Mouse (Mus musculus) WW6 (cell line): ENCODE data around the gene Sema6d.
"Not testable (repeated sequence)": the region's sequence is repeated elsewhere in the genome, so short reads cannot be mapped to it uniquely, and the experiment has no call there.

Experiments
- DNase-seq: peaks from one replicate; pipeline ENCODE4 v3.0.0-alpha.2; 2013; ENCODE audit warnings: low read depth, low spot score

The Sema6d gene

GRCm38 (mm10) chr2:124289356-124289755, 199.6 kb downstream of the Sema6d start:
- DNase-seq, result no peak

GRCm38 (mm10) chr2:124291145-124291544, 201.4 kb downstream of the Sema6d start:
- DNase-seq, result no peak

- no peak for DNase-seq
Measured at GRCm38 (mm10) chr2:124293601-124294000, 203.8 kb downstream of the Sema6d start.

DNA sequence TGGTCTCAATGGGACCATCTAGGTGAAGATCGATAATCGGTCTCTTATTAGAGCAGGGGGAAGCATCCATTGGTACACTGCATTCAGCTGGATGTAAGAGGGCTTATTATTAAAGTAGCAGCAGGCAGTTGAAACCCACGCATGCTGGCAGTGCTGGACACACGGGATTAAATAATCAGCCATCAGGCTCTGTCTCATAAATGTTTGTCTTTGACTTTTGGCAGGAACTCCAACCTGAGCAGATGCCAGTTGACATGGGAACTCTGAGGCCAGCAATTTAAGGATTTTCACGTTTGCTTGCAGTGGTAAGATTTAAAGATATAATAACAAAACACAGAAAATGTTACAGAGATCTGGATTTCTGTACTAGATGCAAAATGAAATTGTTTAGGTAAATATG, 208.6 kb downstream of the Sema6d start:
- DNase-seq, result no peak

GRCm38 (mm10) chr2:124298872-124299271, 209.1 kb downstream of the Sema6d start:
- DNase-seq, result no peak

DNA sequence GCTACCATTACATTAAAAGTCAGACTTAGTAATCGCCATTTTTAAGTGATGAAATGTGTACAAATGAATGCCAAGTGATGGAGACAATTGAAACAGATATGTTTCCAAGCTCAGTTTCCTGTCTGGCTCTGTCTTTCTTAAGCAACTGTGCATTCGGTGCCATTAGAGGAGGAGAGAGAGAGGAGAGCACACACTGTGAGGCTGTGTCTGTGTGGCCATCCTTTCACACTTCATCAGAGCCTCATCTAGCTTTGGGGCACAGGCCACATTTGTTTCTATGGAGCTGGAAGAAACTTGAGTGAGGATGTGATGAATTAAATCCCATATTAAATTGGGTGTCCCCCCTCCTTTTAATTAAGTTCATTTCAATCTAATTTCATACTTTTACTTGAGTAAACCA, 218.8 kb downstream of the Sema6d start:
- no peak for DNase-seq

DNA sequence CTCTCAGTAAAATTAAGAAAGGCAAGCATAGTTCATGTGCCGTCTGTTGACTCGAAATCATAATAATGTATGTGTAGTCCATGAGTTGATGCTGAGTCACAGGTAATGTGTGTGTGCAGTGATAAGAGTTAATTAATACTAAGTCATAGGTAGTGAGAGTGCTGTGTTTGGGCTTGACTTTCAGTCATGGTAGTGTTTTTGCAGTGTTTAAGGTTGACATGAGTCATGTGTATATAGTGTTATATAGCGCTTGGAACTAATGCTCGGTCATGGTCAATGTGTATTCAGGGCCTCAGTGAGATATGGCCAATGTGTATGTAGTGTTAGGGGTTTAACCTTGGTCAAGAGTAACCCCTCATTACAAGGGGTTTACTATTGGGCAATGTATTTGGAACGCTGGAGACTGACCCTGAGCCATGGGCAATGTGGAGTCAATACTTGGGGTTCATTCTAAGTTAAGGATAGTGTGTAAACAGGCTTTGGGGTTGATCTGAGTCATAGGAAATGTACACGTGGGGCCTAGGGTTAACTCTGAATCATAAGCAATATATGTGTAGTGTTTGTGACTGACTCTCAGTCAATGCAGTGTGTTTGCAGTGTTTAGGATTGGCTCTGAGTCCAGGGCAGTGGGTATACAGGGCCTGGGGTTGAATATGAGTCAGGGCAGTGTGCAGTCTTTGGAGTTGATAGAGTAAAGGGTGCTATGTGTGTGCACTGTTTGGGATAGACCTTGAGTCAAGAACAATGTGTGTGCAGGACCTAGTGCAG, 219.8 kb downstream of the Sema6d start:
- no peak for DNase-seq

GRCm38 (mm10) chr2:124322528-124323215, 232.9 kb downstream of the Sema6d start:
- DNase-seq, result no peak

- no peak for DNase-seq
Measured at GRCm38 (mm10) chr2:124324107-124324724, 234.4 kb downstream of the Sema6d start.

DNA sequence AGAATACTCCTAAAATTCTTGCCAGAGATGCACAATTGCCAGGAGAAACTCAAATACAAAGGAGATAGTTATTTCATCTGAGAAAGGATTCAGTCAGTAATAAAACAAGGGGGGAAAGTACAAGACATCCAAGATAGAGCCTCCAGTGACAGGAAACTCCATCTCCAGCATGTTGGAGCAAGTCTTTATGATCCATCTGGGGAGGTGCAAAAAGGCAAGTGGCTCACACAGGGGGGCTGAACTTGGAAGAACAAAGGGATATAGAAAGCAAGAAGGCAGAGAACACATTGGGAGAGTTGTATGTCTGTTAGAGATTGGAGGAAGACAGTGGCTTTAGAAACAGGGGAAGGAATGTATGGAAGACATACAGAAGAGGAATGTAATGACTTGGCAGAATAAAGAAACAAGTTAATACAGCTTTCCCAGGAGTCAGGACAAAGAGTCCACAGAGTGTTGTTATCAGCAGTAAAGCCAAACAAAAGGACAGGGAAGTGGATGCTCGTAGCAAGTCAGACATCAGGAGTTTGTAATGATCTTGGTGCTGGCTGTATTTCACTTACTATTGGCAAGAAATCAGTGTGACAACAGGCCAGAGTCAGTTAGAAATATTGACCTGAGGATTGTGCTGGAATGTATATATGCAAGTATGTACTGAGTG, 239.8 kb downstream of the Sema6d start:
- DNase-seq, result no peak

DNA sequence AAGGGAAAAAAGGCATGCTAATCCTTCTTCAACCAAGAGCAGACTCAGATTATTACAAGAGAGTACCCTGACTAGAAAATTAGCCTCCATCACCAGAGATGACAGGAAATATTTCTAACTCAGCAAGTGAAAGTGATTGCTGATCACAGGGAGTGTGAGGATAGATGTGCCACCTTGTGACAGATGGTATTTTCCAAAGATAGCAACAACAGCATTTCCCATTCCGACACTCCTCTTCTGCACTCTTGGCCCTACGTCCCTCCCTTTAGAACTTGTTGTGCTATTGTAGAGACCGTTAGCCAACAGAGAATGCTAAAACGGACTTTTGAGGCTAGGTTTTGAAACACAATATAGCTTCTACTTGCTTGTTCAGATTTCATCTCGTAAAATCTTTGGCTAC, 243.1 kb downstream of the Sema6d start:
- no peak for DNase-seq

GRCm38 (mm10) chr2:124334655-124335054, 244.9 kb downstream of the Sema6d start:
- not testable (repeated sequence) for DNase-seq

- no peak for DNase-seq
Measured at GRCm38 (mm10) chr2:124338296-124338695, 248.5 kb downstream of the Sema6d start.

DNA sequence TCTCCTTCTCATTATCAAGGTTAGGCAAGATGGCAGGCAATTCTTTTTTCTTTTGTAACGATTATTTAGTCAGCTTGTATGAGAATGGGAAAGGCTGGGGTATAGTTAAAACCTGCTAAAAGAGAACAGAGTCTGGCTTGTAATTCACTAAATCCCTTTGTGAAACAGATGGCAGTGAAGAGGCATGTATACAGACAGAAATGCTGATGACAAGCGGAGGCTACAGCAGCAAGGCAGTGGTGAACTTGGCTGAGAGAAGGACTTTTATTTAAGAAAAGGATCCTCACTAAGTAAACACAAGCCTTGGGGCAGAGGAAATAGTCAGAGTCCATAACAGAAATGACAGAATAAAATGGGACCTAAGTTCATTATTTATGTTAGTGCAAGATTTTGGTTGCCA, 264.4 kb downstream of the Sema6d start:
- DNase-seq, result no peak

DNA sequence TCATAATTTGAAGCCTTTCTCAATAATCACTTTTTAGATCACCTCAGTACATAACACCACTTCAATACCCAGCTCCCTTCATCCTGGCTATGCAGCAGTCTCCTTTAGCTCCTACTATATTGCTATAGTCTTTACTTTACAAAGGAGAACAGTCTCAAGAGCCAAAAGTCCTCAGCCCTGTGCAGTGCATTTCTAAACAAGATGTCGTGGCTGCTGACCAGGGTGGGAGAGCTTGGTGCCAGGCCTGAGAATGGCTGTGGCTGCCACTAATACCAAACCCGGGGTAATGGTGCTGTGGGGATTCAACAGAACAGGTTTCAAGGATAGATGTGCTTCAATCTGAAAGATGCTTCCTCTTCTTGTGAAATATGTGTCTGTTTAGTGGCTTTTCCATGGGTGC, 264.9 kb downstream of the Sema6d start:
- no peak for DNase-seq

GRCm38 (mm10) chr2:124369291-124369690, 279.5 kb downstream of the Sema6d start:
- DNase-seq, result no peak

GRCm38 (mm10) chr2:124369991-124370390, 280.2 kb downstream of the Sema6d start:
- no peak for DNase-seq

GRCm38 (mm10) chr2:124371363-124371762, 281.6 kb downstream of the Sema6d start:
- DNase-seq, result no peak

- no peak for DNase-seq
Measured at GRCm38 (mm10) chr2:124385053-124385452, 295.3 kb downstream of the Sema6d start.

DNA sequence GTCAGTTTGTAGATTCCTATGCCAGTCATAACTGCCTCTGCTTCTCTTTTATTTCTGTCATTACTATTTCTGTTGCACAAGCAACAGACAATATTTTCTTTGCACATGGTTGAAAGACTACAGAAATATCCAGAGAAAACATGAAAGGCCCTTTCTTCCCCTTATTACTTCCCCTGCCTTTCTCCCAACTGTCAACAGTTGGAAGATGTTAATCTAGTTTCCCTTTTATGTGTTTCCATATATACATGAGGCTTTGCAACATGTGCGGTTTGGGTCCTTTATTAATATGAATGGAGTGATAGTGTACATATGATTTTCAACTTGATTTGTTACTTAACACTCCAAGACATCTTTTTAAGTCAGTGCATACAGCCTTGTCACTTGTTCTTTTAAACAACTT, 296.0 kb downstream of the Sema6d start:
- no peak for DNase-seq

DNA sequence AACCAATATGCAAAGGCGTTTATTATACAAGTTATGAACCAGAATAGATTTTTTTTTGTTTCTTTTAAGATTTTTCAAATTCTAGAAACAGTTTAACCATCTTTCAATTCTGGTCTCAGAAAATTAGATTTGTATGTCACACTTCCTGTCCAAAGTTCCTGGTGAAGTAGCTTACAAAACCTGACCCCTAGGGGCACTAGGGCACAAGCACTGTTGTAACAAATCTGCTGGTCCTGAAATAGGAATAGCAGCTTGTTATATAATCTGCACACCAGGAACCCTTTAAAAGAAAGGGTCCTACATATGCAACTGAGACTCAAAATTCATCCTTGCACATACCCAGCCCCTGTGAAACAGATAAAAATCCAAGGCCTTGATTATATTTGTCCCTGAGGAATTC, 298.5 kb downstream of the Sema6d start:
- no peak for DNase-seq

- no peak for DNase-seq
Measured at GRCm38 (mm10) chr2:124396733-124397132, 307.0 kb downstream of the Sema6d start.
